Mouse (Mus musculus): ENCODE data around the gene Lrrc7. TPM values are rescaled to one million over a fixed set of nuclear protein-coding genes. Genes with fewer than 3 reads are reported as not detected.

The Lrrc7 gene
- polyA plus RNA-seq, 2 experiments, result 1.0 to 1.5 TPM

GRCm38 (mm10) chr3:158035866-158036265 lies 526.2 kb downstream of the Lrrc7 start:
- TF ChIP-seq POLR2A (IDR thresholded peaks at IDR 0.05; ENCODE audit: borderline replicate concordance, extremely low read depth, insufficient read depth, insufficient read length), result no peak

More at GRCm38 (mm10) chr3:158035866-158036265, 526.2 kb downstream of the Lrrc7 start:
- peak overlapping the region; percentile 94 for H3K9ac ChIP-seq (ENCODE audit: low read depth, low read length, severe bottlenecking)
- H3K4me2 ChIP-seq (replicated peaks; ENCODE audit: low read depth, low read length, severe bottlenecking), result peak overlapping the region; percentile 72
- 2% methylated on average over 11 of the region's 11 CpGs for WGBS
- no peak for DNase-seq (ENCODE audit: low spot score)
- H3K27ac ChIP-seq (replicated peaks; ENCODE audit: low read depth, low read length), result peak overlapping the region; percentile 83
- peaks cover 15% of the 10 kb centered on the region for H3K4me1 ChIP-seq (ENCODE audit: control insufficient read depth, insufficient read depth, low read length)
- ATAC-seq (ENCODE audit: low FRiP score, low read depth), result no peak
- no peaks in the 10 kb centered on the region for H3K27me3 ChIP-seq (ENCODE audit: control insufficient read depth, insufficient read depth, low read length)
- peak overlapping the region; percentile 77 for H3K4me3 ChIP-seq (replicated peaks; ENCODE audit: low read length)
- no peaks in the 10 kb centered on the region for H3K36me3 ChIP-seq (ENCODE audit: control insufficient read depth, insufficient read depth, low read length)
- no peaks in the 10 kb centered on the region for H3K9me3 ChIP-seq (ENCODE audit: control insufficient read depth, low read length)
